Mouse (Mus musculus) thymus, postnatal 36 days (tissue): Measurements from ENCODE around the gene Olfr697.
"Not testable (repeated sequence)": the region's sequence is repeated elsewhere in the genome, so short reads cannot be mapped to it uniquely, and the experiment has no call there.

ENCODE experiments used
- DNase-seq, 2 experiments: peaks; one replicate each; pipeline ENCODE4 v3.0.0; 2022; ENCODE audit warnings: mixed read lengths in 2 of 2

Gene Olfr697

GRCm38 (mm10) chr7:106742343-106742742, at the start of gene Olfr697:
Olfr697 (minus strand) TSS chr7:106742443.
- no peak for DNase-seq

DNA sequence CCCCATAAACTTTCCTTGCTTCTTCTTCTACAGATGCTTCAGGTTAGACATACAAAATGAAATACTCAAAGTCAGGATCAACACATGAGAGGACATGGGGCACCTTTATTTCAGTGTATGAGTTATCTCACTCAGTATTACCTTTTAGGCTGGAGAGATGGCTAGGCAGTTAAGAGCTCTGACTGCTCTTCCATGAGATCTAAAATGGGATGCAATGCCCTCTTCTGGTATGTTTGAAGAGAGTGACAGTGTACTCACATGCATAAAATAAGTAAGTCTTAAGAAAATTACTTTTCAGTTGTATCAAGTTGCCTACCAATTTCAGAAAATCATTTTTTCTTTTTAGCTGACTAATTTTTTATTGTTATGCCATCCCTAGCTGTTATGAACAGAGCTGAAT, 46.1 kb upstream of the Olfr697 start:
- no peak for DNase-seq

- DNase-seq = not testable (repeated sequence)
Measured at GRCm38 (mm10) chr7:106761008-106761407, 18.8 kb upstream of the Olfr697 start.

DNA sequence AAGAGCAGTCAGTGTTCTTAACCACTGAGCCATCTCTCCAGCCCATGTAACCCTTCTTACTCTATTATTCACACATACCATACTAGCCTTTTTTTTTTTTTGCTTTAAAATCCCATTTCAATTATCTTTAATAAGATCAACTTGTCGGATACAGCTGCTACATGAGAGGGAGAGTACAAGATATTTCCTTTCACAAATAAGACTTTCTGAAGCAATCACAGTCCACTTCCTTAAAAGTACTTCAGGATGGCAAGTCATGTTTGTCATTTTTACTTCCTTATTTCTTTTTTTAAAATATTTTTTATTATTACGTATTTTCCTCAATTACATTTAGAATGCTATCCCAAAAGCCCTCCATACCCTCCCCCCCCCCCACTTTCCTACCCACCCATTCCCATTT, 16.6 kb upstream of the Olfr697 start:
- DNase-seq = no peak

- DNase-seq = no peak
Measured at GRCm38 (mm10) chr7:106755297-106755696, 13.1 kb upstream of the Olfr697 start, which contains the start of gene Olfr698. Olfr698 (minus strand) TSS chr7:106755397.

- DNase-seq = no peak
Measured at GRCm38 (mm10) chr7:106745811-106746210, 3.6 kb upstream of the Olfr697 start.

GRCm38 (mm10) chr7:106737028-106737427, 5.2 kb downstream of the Olfr697 start:
- no peak for DNase-seq

GRCm38 (mm10) chr7:106733717-106734116, 8.5 kb downstream of the Olfr697 start:
- no peak for DNase-seq

- not testable (repeated sequence) for DNase-seq
Measured at GRCm38 (mm10) chr7:106725654-106726053, 16.6 kb downstream of the Olfr697 start.

DNA sequence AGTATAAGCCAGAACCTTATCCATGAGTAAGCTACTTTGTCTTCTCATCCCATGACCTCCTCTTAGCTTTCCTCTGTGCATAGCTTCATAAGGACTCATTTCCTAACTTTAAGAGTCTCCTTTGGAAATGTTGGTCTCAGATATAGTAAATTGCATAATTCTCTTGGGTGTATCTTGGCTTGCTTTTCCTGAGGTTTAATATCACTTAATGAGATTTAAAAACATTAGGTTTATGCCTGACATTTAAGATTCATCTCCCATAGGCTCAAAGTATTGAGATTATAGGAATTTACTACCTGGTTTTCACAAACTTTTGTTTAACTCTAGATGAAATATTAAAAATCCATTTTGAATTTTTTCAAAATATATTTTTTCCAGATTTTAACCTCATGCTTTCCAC, 25.9 kb downstream of the Olfr697 start, which contains the start of gene Olfr695:
Olfr695 (minus strand) TSS at position 101 of the 400 bp plus-strand sequence.
- DNase-seq = no peak

DNA sequence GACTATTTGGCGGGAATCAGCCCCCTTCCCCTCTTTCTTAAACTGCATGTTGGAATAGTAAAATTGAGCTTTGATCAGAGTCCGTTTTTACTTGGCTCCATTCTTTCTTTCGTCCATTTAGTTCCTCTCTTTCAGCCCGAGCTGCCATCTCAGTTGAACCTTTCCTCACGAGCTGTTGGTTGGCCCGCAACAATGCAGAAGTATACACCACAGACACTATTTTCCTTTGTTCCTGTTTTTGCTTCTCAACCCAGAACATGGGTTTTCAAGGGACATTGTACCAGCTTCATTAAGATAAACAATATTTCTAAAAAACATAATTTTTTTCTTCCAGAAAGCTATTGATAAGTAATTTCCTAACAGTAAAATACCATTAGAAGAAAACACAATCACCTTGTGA, 30.8 kb downstream of the Olfr697 start:
- no peak for DNase-seq

DNA sequence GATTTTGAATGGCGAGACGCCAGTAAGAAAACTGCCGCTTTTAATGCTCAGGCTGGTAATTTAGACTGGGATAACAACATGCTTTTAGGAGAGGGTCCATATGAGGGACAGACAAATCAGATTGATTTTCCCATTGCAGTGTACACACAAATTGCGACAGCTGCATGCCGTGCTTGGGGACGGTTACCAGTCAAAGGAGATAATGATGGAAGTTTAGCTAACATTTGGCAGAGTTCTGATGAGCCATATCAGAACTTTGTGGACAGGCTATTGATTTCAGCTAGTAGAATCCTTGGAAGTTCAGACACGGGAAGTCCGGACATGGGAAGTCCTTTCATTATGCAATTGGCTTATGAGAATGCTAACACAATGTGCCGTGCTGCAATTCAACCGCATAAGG, 34.5 kb downstream of the Olfr697 start:
- DNase-seq = not testable (repeated sequence)

GRCm38 (mm10) chr7:106696891-106697290, 45.4 kb downstream of the Olfr697 start:
- no peak for DNase-seq

DNA sequence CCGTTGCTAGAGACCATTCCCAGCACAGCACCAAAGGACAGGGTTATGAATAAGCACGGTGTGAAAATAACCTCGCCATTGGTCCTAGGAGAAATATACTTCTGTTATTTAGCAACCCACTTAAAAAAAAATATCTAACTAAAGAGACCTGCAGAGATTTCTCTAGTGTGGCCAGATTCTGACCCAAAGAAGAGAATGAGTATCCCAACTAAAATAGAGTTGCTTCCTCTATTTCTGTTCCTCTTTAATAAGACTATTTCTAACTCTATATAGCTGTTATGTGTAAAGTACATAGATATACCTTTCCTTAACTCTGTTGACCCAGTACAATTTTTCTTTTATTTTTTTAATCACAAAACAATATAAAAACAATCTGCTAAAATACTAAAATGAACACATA, 49.3 kb downstream of the Olfr697 start:
- DNase-seq = no peak

- no peak for DNase-seq
Measured at GRCm38 (mm10) chr7:106691714-106692113, 50.5 kb downstream of the Olfr697 start, which contains the start of gene Olfr694. Olfr694 (minus strand) TSS chr7:106691814.
